Mouse (Mus musculus) small intestine, adult 2 months (tissue): Measurements from ENCODE around the gene Pvr.

ENCODE experiments used
- CTCF ChIP-seq: fragments of 200-500 bp; IDR thresholded peaks from 2 replicates; pipeline ENCODE4 v1.5.1; 2012; ENCODE audit warnings: low read depth, mild to moderate bottlenecking, control low read depth, inconsistent platforms, low read length, moderate library complexity, mixed read lengths; ENCODE audit not compliant: insufficient replicate concordance, insufficient read length; ENCODE audit errors: extremely low read depth
- POLR2A ChIP-seq: fragments of 200-500 bp; IDR thresholded peaks from 2 replicates; pipeline ENCODE4 v1.6.1; 2012; ENCODE audit warnings: low read depth, mild to moderate bottlenecking, control low read depth, inconsistent platforms, low read length, moderate library complexity

GRCm38 (mm10) chr7:19887849-19888248 lies 33.1 kb downstream of the Pvr start, which contains the start of gene Ceacam19:
- TF ChIP-seq CTCF (no peak), POLR2A (no peak)
